Mouse (Mus musculus) CH12.LX (cell line): ENCODE results near the gene Prkn. TPM values are rescaled to one million over a fixed set of nuclear protein-coding genes. Genes with fewer than 3 reads are reported as not detected.

Source experiments
- DNase-seq: peaks from one replicate; pipeline ENCODE4 v3.0.0-alpha.2; 2013; ENCODE audit errors: extremely low read depth
- H3K27ac ChIP-seq: 2 replicates; pipeline ENCODE4 v1.5.1; 2012; ENCODE audit warnings: low read depth, mild to moderate bottlenecking, control low read depth, moderate library complexity; ENCODE audit not compliant: insufficient read depth
- H3K27me3 ChIP-seq: replicated peaks from 2 replicates; pipeline ENCODE3; 2012; ENCODE audit warnings: inconsistent platforms
- H3K36me3 ChIP-seq, 2 experiments: replicated peaks in 1 of 2; 2 replicates each; pipeline versions ENCODE3 to v1.6.1; 2012; ENCODE audit warnings: inconsistent platforms in 1 of 2, low read length in 1 of 2, mild to moderate bottlenecking in 1 of 2, mixed read lengths in 1 of 2, moderate library complexity in 1 of 2; ENCODE audit not compliant: control insufficient read depth in 1 of 2, insufficient read depth in 1 of 2
- H3K4me1 ChIP-seq, 2 experiments: 2 replicates each; pipeline ENCODE4 v1.6.1; 2012; ENCODE audit warnings: inconsistent platforms in 1 of 2, moderate library complexity in 1 of 2; ENCODE audit not compliant: insufficient read depth in 2 of 2, control insufficient read depth in 1 of 2
- H3K4me2 ChIP-seq: 2 replicates; pipeline ENCODE4 v1.6.1; 2012; ENCODE audit warnings: low read depth, mild to moderate bottlenecking, control low read depth; ENCODE audit not compliant: poor library complexity, insufficient read depth, severe bottlenecking
- H3K4me3 ChIP-seq, 3 experiments: fragments of 150-350 bp in 1 of 3; sonication (generic) in 1 of 3; replicated peaks in 1 of 3; 2 replicates each; pipeline versions ENCODE3 to v1.5.1; 2011 to 2012; ENCODE audit warnings: low read depth in 2 of 3, low read length in 2 of 3, mild to moderate bottlenecking in 2 of 3, moderate library complexity in 2 of 3, control low read depth in 1 of 3, improper control_type of control experiment in 1 of 3, inconsistent platforms in 1 of 3, mixed read lengths in 1 of 3; ENCODE audit not compliant: poor library complexity in 1 of 3
- H3K79me2 ChIP-seq: replicated peaks from 2 replicates; pipeline ENCODE4 v1.6.1; 2012; ENCODE audit warnings: mild to moderate bottlenecking, moderate library complexity; ENCODE audit not compliant: control insufficient read depth, poor library complexity, insufficient read depth, severe bottlenecking; ENCODE audit errors: extremely low read depth
- H3K9ac ChIP-seq: 2 replicates; pipeline ENCODE4 v1.6.1; 2012; ENCODE audit warnings: low read depth, mild to moderate bottlenecking, control low read depth, moderate library complexity; ENCODE audit not compliant: insufficient read depth
- H3K9me3 ChIP-seq: replicated peaks from 2 replicates; pipeline ENCODE3; 2012; ENCODE audit warnings: low read length, inconsistent platforms, mixed read lengths
- BHLHE40 ChIP-seq: IDR thresholded peaks from 2 replicates; pipeline ENCODE4 v1.6.1; 2011; ENCODE audit warnings: mild to moderate bottlenecking, low read depth, low read length, improper control_type of control experiment
- CHD2 ChIP-seq: IDR thresholded peaks from 2 replicates; pipeline ENCODE4 v1.6.1; 2011; ENCODE audit warnings: low read length, improper control_type of control experiment
- EP300 ChIP-seq: IDR thresholded peaks from 2 replicates; pipeline ENCODE4 v1.6.1; 2011; ENCODE audit warnings: low read length, improper control_type of control experiment
- ETS1 ChIP-seq: conservative IDR thresholded peaks from 2 replicates; pipeline ENCODE4 v1.6.1; 2012; ENCODE audit warnings: low read depth, mild to moderate bottlenecking, inconsistent platforms, low read length, improper control_type of control experiment, moderate library complexity
- GABPA ChIP-seq: IDR thresholded peaks from 2 replicates; pipeline ENCODE4 v1.6.1; 2012; ENCODE audit warnings: low read depth, low read length, improper control_type of control experiment, inconsistent platforms; ENCODE audit not compliant: insufficient replicate concordance
- IRF4 ChIP-seq: IDR thresholded peaks from 2 replicates; pipeline ENCODE4 v1.6.1; 2014; ENCODE audit warnings: low read depth, mild to moderate bottlenecking, inconsistent platforms, low read length, improper control_type of control experiment
- KAT2A ChIP-seq: IDR thresholded peaks from 2 replicates; pipeline ENCODE4 v1.6.1; 2012; ENCODE audit warnings: low read length, improper control_type of control experiment, inconsistent platforms; ENCODE audit not compliant: insufficient replicate concordance
- MEF2A ChIP-seq: IDR thresholded peaks from 2 replicates; pipeline ENCODE4 v1.6.1; 2014; ENCODE audit warnings: low read depth, mild to moderate bottlenecking, inconsistent platforms, low read length, improper control_type of control experiment, borderline replicate concordance
- NELFE ChIP-seq: IDR thresholded peaks from 2 replicates; pipeline ENCODE4 v1.6.1; 2011; ENCODE audit warnings: low read depth, low read length, improper control_type of control experiment
- NRF1 ChIP-seq: IDR thresholded peaks from 2 replicates; pipeline ENCODE4 v1.6.1; 2014; ENCODE audit warnings: low read depth, mild to moderate bottlenecking, inconsistent platforms, low read length, improper control_type of control experiment, moderate library complexity
- POLR2A ChIP-seq: IDR thresholded peaks from 2 replicates; pipeline ENCODE4 v1.6.1; 2011; ENCODE audit warnings: low read depth, mild to moderate bottlenecking, improper control_type of control experiment, low read length
- POLR2AphosphoS2 ChIP-seq: IDR thresholded peaks from 2 replicates; pipeline ENCODE4 v1.6.1; 2011; ENCODE audit warnings: low read depth, low read length, improper control_type of control experiment
- RCOR1 ChIP-seq: conservative IDR thresholded peaks from 2 replicates; pipeline ENCODE4 v1.6.1; 2012; ENCODE audit warnings: low read depth, mild to moderate bottlenecking, inconsistent platforms, low read length, improper control_type of control experiment
- TBP ChIP-seq: conservative IDR thresholded peaks from 2 replicates; pipeline ENCODE4 v1.6.1; 2011; ENCODE audit warnings: low read depth, low read length, improper control_type of control experiment
- TCF12 ChIP-seq: IDR thresholded peaks from 2 replicates; pipeline ENCODE4 v1.6.1; 2014; ENCODE audit warnings: low read depth, mild to moderate bottlenecking, inconsistent platforms, low read length, improper control_type of control experiment
- UBTF ChIP-seq: IDR thresholded peaks from 2 replicates; pipeline ENCODE4 v1.6.1; 2012; ENCODE audit warnings: low read depth, mild to moderate bottlenecking, inconsistent platforms, low read length, improper control_type of control experiment, moderate library complexity
- USF1 ChIP-seq: IDR thresholded peaks from 2 replicates; pipeline ENCODE4 v1.6.1; 2014; ENCODE audit warnings: low read depth, mild to moderate bottlenecking, inconsistent platforms, low read length, improper control_type of control experiment
- USF2 ChIP-seq: conservative IDR thresholded peaks from 2 replicates; pipeline ENCODE4 v1.6.1; 2011; ENCODE audit warnings: low read depth, low read length, improper control_type of control experiment
- ZC3H11A ChIP-seq: IDR thresholded peaks from 2 replicates; pipeline ENCODE4 v1.6.1; 2012; ENCODE audit warnings: low read depth, mild to moderate bottlenecking, inconsistent platforms, low read length, improper control_type of control experiment
- ZKSCAN1 ChIP-seq: IDR thresholded peaks from 2 replicates; pipeline ENCODE4 v1.6.1; 2012; ENCODE audit warnings: low read depth, inconsistent platforms, low read length, improper control_type of control experiment, borderline replicate concordance
- ZNF384 ChIP-seq: IDR thresholded peaks from 2 replicates; pipeline ENCODE4 v1.6.1; 2012; ENCODE audit warnings: low read depth, low read length, improper control_type of control experiment, inconsistent platforms
- dilution Hi-C: fragments of 300-500 bp; cut with MboI; formaldehyde crosslinking; loops from 2 replicates; pipeline ENCODE4 v1.14.3; 2020; ENCODE audit warnings: low sequenced_read_pairs; ENCODE audit not compliant: extremely low pct_unique_long_range_greater_than_20kb, extremely low pct_ligation_motif_present
- in situ Hi-C: fragments of 300-500 bp; cut with MboI; formaldehyde crosslinking; loops from 3 replicates; pipeline ENCODE4 v1.14.3; 2019; ENCODE audit warnings: low sequenced_read_pairs, low pct_ligation_motif_present, low pct_unique_long_range_greater_than_20kb, mixed read lengths
- polyA plus RNA-seq: library from polyadenylated mRNA; unstranded; fragments of >175 nt; gene quantifications from 2 replicates; pipeline ENCODE4 v1.2.1, GENCODE M21; 2012; ENCODE audit warnings: low read depth; ENCODE audit not compliant: insufficient read length
- total RNA-seq, 2 experiments: library from RNA; depleted of rRNA; stranded (reverse); fragments of 300-350 nt in 1 of 2; fragments of >200 nt in 1 of 2; gene quantifications; 2 replicates each; pipeline ENCODE4 v1.2.3; 2012 to 2014

The Prkn gene
- total and polyA plus RNA-seq, 3 experiments: 0.08 TPM; not detected in 2

- H3K9ac ChIP-seq: no peak overlapping the region
- H3K4me1 ChIP-seq: no peaks in the 10 kb centered on the region
- H3K9me3 ChIP-seq: no peaks in the 10 kb centered on the region
- in situ Hi-C loops: no loop called here
- no peaks in the 10 kb centered on the region for H3K36me3 ChIP-seq
- H3K27me3 ChIP-seq: no peaks in the 10 kb centered on the region
- no peak for TF ChIP-seq TCF12
- TF ChIP-seq, all 38 proteins: peak for 0
- Histone ChIP-seq H3K27ac (no peak overlapping the region), H3K79me2 (no peaks in the 10 kb centered on the region), H3K4me3 (no peak overlapping the region), H3K4me2 (no peak overlapping the region)
- DNase-seq: no peak
- dilution Hi-C loops: no loop called here
Measured at GRCm38 (mm10) chr17:11117508-11117907, 277.3 kb downstream of the Prkn start.

DNA sequence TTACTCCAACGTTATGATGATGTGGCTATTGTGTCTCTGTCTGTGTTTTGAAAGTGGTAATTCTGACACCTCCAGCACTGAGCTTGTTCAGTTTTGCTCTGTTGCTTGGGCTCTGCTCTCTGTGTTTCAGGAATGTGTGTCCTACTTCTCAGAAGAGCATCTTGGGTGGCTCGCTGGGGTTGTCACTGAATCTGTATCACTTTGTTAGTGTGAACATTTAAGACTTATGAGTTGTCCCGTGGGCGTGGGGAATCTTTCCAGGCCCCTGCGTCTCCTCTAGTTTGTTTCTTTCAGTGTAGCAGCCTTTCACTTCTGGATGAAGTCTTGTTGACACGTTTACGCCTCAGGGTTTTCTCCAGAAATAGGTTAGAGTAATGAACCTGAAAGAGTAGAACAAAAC is 283.9 kb downstream of the Prkn start:
- dilution Hi-C loops: no loop called here
- TF ChIP-seq RCOR1: no peak
- TF ChIP-seq MEF2A: no peak
- TF ChIP-seq KAT2A: no peak
- TF ChIP-seq BHLHE40: no peak
- no peak for TF ChIP-seq NELFE
- no peak for TF ChIP-seq EP300
- no peak for TF ChIP-seq ZKSCAN1
- no peak for TF ChIP-seq USF1
- TF ChIP-seq POLR2AphosphoS2: no peak
- no peak for TF ChIP-seq ETS1
- TF ChIP-seq TCF12: no peak
- TF ChIP-seq IRF4: no peak
- TF ChIP-seq NRF1: no peak
- TF ChIP-seq TBP: no peak
- TF ChIP-seq, all 38 proteins: peak for 0

DNA sequence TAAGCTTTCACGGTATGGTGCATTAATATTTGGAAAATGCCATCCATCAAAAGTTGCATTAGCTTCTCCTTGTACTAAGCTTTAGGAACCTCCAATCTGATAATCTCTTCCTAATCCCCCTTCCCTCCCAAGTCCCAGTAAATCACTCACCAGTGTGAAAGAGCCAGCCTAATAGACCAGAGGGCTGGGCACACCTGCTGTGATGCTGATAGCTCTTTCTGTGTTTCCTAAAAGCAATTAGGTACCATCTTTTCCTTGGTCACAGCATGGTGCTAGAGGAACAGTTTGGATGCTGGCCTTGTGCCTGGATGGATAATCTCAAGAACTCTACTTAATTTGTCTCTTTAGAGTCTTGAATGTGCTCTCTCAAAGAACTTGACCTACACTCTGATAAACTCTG is 287.0 kb downstream of the Prkn start:
- H3K9me3 ChIP-seq: no peaks in the 10 kb centered on the region
- H3K36me3 ChIP-seq: no peaks in the 10 kb centered on the region
- no peak overlapping the region for H3K27ac ChIP-seq
- no peaks in the 10 kb centered on the region for H3K27me3 ChIP-seq
- no peaks in the 10 kb centered on the region for H3K79me2 ChIP-seq
- no peak overlapping the region for H3K9ac ChIP-seq
- DNase-seq: no peak
- in situ Hi-C loops (no loop called here), dilution Hi-C loops (no loop called here)
- H3K4me1 ChIP-seq: peaks cover 0 to 14% of the 10 kb centered on the region in 2 experiments; a peak in 2 of 4 replicates
- no peak overlapping the region for H3K4me3 ChIP-seq
- TF ChIP-seq USF2 (no peak), ZNF384 (no peak), UBTF (no peak), CHD2 (no peak), POLR2A (no peak), ZC3H11A (no peak), GABPA (no peak)
- no peak overlapping the region for H3K4me2 ChIP-seq

More for the DNA sequence above, 283.9 kb downstream of the Prkn start:
- Histone ChIP-seq H3K4me3 (no peak overlapping the region), H3K27ac (no peak overlapping the region), H3K4me1 (peaks cover 0 to 14% of the 10 kb centered on the region in 2 experiments; a peak in 2 of 4 replicates), H3K4me2 (no peak overlapping the region), H3K79me2 (no peaks in the 10 kb centered on the region), H3K9ac (no peak overlapping the region), H3K36me3 (no peaks in the 10 kb centered on the region), H3K9me3 (no peaks in the 10 kb centered on the region), H3K27me3 (no peaks in the 10 kb centered on the region)
- DNase-seq: no peak
- in situ Hi-C loops: no loop called here
